Mouse (Mus musculus) frontal cortex, postnatal 25 days (tissue): ENCODE data around the gene Tcf7l1.
"Not testable (repeated sequence)": the region's sequence is repeated elsewhere in the genome, so short reads cannot be mapped to it uniquely, and the experiment has no call there.

Experiments used
- DNase-seq, 2 experiments: peaks; one replicate each; pipeline ENCODE4 v3.0.0; 2022; ENCODE audit warnings: low spot score in 2 of 2

The Tcf7l1 gene

GRCm38 (mm10) chr6:72788892-72789699 is at the start of gene Tcf7l1:
Gene Tcf7l1 (minus strand): TSS chr6:72789254.
- DNase-seq, result peak; percentile 73 to 84

GRCm38 (mm10) chr6:72837756-72838155 is 48.7 kb upstream of the Tcf7l1 start:
- DNase-seq, result no peak

- no peak for DNase-seq
Observed at GRCm38 (mm10) chr6:72834518-72834917, 45.5 kb upstream of the Tcf7l1 start.

GRCm38 (mm10) chr6:72831858-72832257 is 42.8 kb upstream of the Tcf7l1 start:
- DNase-seq, result no peak

GRCm38 (mm10) chr6:72831276-72831675 is 42.2 kb upstream of the Tcf7l1 start:
- peak; percentile 43 to 63 for DNase-seq

GRCm38 (mm10) chr6:72828857-72829256 is 39.8 kb upstream of the Tcf7l1 start:
- DNase-seq, result no peak

GRCm38 (mm10) chr6:72828037-72828436 is 39.0 kb upstream of the Tcf7l1 start:
- DNase-seq, result not testable (repeated sequence)

GRCm38 (mm10) chr6:72825762-72826161 is 36.7 kb upstream of the Tcf7l1 start:
- DNase-seq, result no peak

- DNase-seq, result no peak
Observed at GRCm38 (mm10) chr6:72824971-72825737, 36.1 kb upstream of the Tcf7l1 start.

- DNase-seq, result no peak
Observed at GRCm38 (mm10) chr6:72813456-72813855, 24.4 kb upstream of the Tcf7l1 start.

- DNase-seq, result no peak
Observed at GRCm38 (mm10) chr6:72810248-72810647, 21.2 kb upstream of the Tcf7l1 start.

GRCm38 (mm10) chr6:72809522-72810149 is 20.6 kb upstream of the Tcf7l1 start:
- DNase-seq, result no peak

GRCm38 (mm10) chr6:72808342-72808741 is 19.3 kb upstream of the Tcf7l1 start:
- DNase-seq, result no peak

- DNase-seq, result no peak
Observed at GRCm38 (mm10) chr6:72803669-72804068, 14.6 kb upstream of the Tcf7l1 start.

- DNase-seq, result no peak
Observed at GRCm38 (mm10) chr6:72802119-72802518, 13.1 kb upstream of the Tcf7l1 start.

- no peak for DNase-seq
Observed at GRCm38 (mm10) chr6:72800641-72801040, 11.6 kb upstream of the Tcf7l1 start.

- DNase-seq, result no peak
Observed at GRCm38 (mm10) chr6:72797763-72798162, 8.7 kb upstream of the Tcf7l1 start.

GRCm38 (mm10) chr6:72795444-72795843 is 6.4 kb upstream of the Tcf7l1 start:
- no peak for DNase-seq

- no peak for DNase-seq
Observed at GRCm38 (mm10) chr6:72794870-72795269, 5.8 kb upstream of the Tcf7l1 start.

GRCm38 (mm10) chr6:72792641-72793040 is 3.6 kb upstream of the Tcf7l1 start:
- DNase-seq, result no peak

GRCm38 (mm10) chr6:72787948-72788891 is 834 bp downstream of the Tcf7l1 start:
- DNase-seq, result peak in 1 of 2 experiments; percentile 7
